Mouse (Mus musculus): ENCODE results near the gene Tspo.
A peak's percentile ranks its signal among the peaks of the same experiment; 100 is the strongest.

DNA sequence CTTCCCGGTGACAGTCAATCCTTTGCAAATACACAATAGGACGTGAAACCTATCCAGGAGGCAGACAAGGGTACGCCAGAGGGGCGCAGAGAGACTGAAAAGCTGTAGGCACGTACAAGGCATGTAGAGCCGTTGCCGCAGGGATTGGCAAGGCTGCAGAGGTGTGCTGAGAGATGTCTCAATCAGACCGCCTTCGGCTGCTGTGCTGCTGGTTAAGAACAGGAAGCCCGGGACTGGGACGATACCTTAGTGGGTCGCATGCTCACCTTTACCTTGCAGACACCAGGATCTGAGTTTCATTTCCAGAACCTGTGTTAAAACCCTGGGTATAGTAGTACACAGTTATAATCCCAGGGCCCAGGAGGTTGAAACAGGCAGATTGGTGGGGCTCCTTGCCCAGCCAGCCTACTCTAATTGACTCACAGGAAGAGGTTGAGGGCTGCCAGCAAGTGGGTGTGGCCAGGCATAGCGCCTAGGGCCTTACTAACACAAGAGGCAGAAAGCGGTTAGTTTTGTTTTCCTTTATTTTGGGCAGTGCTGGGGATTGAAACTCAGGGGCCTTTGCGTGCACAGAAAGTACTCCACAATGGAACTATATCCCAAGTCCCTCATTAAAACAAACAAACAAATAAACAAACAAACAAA is 644 bp upstream of the Tspo start:
- TF ChIP-seq CTCF (IDR thresholded peaks at IDR 0.05; ENCODE audit: extremely low read depth, insufficient read depth, insufficient read length, insufficient replicate concordance) (no peak), POLR2A (IDR thresholded peaks at IDR 0.05; ENCODE audit: low read depth, low read length) (peak; percentile 28)
